In genomic region chr2:26529221-26529805, GRCm38 (mm10) we compare ENCODE assay signal across 42 mouse cellular contexts. TPM values are rescaled to one million over a fixed set of nuclear protein-coding genes. Genes with fewer than 3 reads are reported as not detected.
DNase-seq lines count a peak whose midpoint lies in the region; ATAC-seq and TF ChIP-seq lines count a peak whose summit lies in the region.
"Had no signal": no experiment of that assay in that cellular context is flagged by ENCODE, and none has a peak within 500 bp of the region (broad histone marks: within the 10 kb centered on the region; RNA-seq: fewer than 3 reads in every experiment).

No protein-coding gene starts in this region.

- 0 out of 2 replicates have a peak overlapping the region, but pooled peaks have one; percentile 28 for H3K27ac ChIP-seq in lung, embryonic 14.5 days (ENCODE audit: low read depth)
- 0 out of 2 replicates have a peak overlapping the region, but pooled peaks have one; percentile 2 for H3K27ac ChIP-seq in embryonic facial prominence, embryonic 10.5 days (replicated peaks)
- no peak overlapping the region for H3K27ac ChIP-seq in gastrocnemius, adult 2 months
- H3K27ac ChIP-seq: embryonic facial prominence, embryonic 12.5 days; heart, embryonic 15.5 days; hindbrain, embryonic 14.5 days; kidney, embryonic 15.5 days; liver, embryonic 12.5 days; macrophage; neural tube, embryonic 15.5 days had no signal

- peaks cover 26% of the 10 kb centered on the region for H3K4me1 ChIP-seq in lung, embryonic 14.5 days (ENCODE audit: insufficient read depth)
- peaks cover 12% of the 10 kb centered on the region for H3K4me1 ChIP-seq in lung, adult 2 months (ENCODE audit: control insufficient read depth, insufficient read depth, low read length)
- H3K4me1 ChIP-seq in embryonic facial prominence, embryonic 10.5 days: peaks cover 61% of the 10 kb centered on the region

- no peak overlapping the region for H3K9ac ChIP-seq in lung, embryonic 14.5 days
- H3K9ac ChIP-seq: embryonic facial prominence, embryonic 12.5 days; heart, embryonic 15.5 days; hindbrain, embryonic 14.5 days; kidney, embryonic 15.5 days; liver, embryonic 12.5 days; liver, postnatal 0 days; neural tube, embryonic 15.5 days had no signal

- H3K4me3 ChIP-seq in lung, embryonic 14.5 days (ENCODE audit: low read depth, low read length): no peak overlapping the region
- H3K4me3 ChIP-seq in lung, adult 2 months (replicated peaks; ENCODE audit: extremely low read depth, low read depth, low read length): no peak overlapping the region
- H3K4me3 ChIP-seq in embryonic facial prominence, embryonic 10.5 days: no peak overlapping the region
- no peak overlapping the region for H3K4me3 ChIP-seq in gastrocnemius, adult 2 months
- H3K4me3 ChIP-seq: embryonic facial prominence, embryonic 12.5 days; heart, embryonic 15.5 days; kidney, embryonic 15.5 days; liver, embryonic 12.5 days; neural tube, embryonic 15.5 days had no signal

- H3K36me3 ChIP-seq in lung, embryonic 14.5 days (ENCODE audit: insufficient read depth): no peaks in the 10 kb centered on the region
- no peaks in the 10 kb centered on the region for H3K36me3 ChIP-seq in embryonic facial prominence, embryonic 10.5 days (replicated peaks)
- H3K36me3 ChIP-seq: embryonic facial prominence, embryonic 12.5 days; heart, embryonic 15.5 days; kidney, embryonic 15.5 days; liver, embryonic 12.5 days; neural tube, embryonic 15.5 days had no signal

- no peak for ATAC-seq in lung, embryonic 14.5 days (ENCODE audit: insufficient read depth)
- ATAC-seq: forebrain, embryonic 14.5 days; inflammation-experienced regulatory T-cells, adult 6 months; liver, embryonic 12.5 days; liver, postnatal 0 days had no signal

- DNase-seq in heart, adult 11 months: peak; percentile 85
- no peak for DNase-seq in heart, postnatal 25 days (ENCODE audit: low spot score)
- DNase-seq in lung, embryonic 14.5 days: no peak
- DNase-seq in lung, adult 2 months: no peak
- peak; percentile 37 for DNase-seq in 3T3-L1 (ENCODE audit: low read depth, low spot score)
- DNase-seq in embryonic facial prominence, embryonic 10.5 days (ENCODE audit: low spot score): no peak
- no peak for DNase-seq in gastrocnemius, adult 2 months
- DNase-seq: adrenal gland, postnatal 36 days; cerebellum, adult 18-20 months; cerebellum, postnatal 14 days; gastrocnemius, postnatal 36 days; heart, postnatal 4 days; kidney, adult 18-20 months; kidney, postnatal 4 days; liver, postnatal 0 days; lung, postnatal 10 days; midbrain, embryonic 14.5 days; retina, postnatal 1 day; right cerebral cortex, postnatal 14 days; thymus, adult 18-20 months had no signal

- intact Hi-C loops in heart, postnatal 25 days (cut with DNase I): no loop called here
- intact Hi-C loops in gastrocnemius, adult 2 months (cut with DNase I): no loop called here

- TF ChIP-seq POLR2A in lung, adult 2 months (IDR thresholded peaks at IDR 0.05; ENCODE audit: borderline replicate concordance, extremely low read depth, low read depth, low read length): no peak

- H3K4me2 ChIP-seq in lung, embryonic 14.5 days: no peak overlapping the region
- H3K4me2 ChIP-seq: embryonic facial prominence, embryonic 12.5 days; heart, embryonic 15.5 days; hindbrain, embryonic 14.5 days; kidney, embryonic 15.5 days; liver, embryonic 12.5 days; neural tube, embryonic 15.5 days had no signal

- TF ChIP-seq CTCF in lung, embryonic 14.5 days (IDR thresholded peaks at IDR 0.05; ENCODE audit: low read depth): no peak
- TF ChIP-seq CTCF in lung, adult 2 months (IDR thresholded peaks at IDR 0.05; ENCODE audit: insufficient read depth, low read length): no peak
- no peak for TF ChIP-seq CTCF in gastrocnemius, adult 2 months (IDR thresholded peaks at IDR 0.05)

- WGBS in lung, embryonic 14.5 days: 43% methylated on average over 4 of the region's 4 CpGs
- 52% methylated on average over 4 of the region's 4 CpGs for WGBS in lung, adult 2 months
- 75% methylated on average over 4 of the region's 4 CpGs for WGBS in embryonic facial prominence, embryonic 10.5 days

- H3K27me3 ChIP-seq in lung, embryonic 14.5 days (ENCODE audit: insufficient read depth, low read length): no peaks in the 10 kb centered on the region
- 0 out of 2 replicates have a peak, but pooled peaks cover 8% of the 10 kb centered on the region for H3K27me3 ChIP-seq in embryonic facial prominence, embryonic 10.5 days (replicated peaks; ENCODE audit: low read depth, poor library complexity, severe bottlenecking)
- H3K27me3 ChIP-seq: embryonic facial prominence, embryonic 12.5 days; heart, embryonic 15.5 days; kidney, embryonic 15.5 days; liver, embryonic 12.5 days; neural tube, embryonic 15.5 days had no signal

- H3K9me3 ChIP-seq in lung, embryonic 14.5 days (ENCODE audit: low read depth, low read length): no peaks in the 10 kb centered on the region
- no peaks in the 10 kb centered on the region for H3K9me3 ChIP-seq in embryonic facial prominence, embryonic 10.5 days
- H3K9me3 ChIP-seq: embryonic facial prominence, embryonic 12.5 days; heart, embryonic 15.5 days; kidney, embryonic 15.5 days; liver, embryonic 12.5 days; neural tube, embryonic 15.5 days had no signal

RNA-seq across cellular contexts. Expression of gene Notch1, which starts 12.8 kb away (rescaled TPM):
- total RNA-seq in heart, postnatal 25 days (2021): 10 to 100 TPM; 27.5 to 32.3 TPM
- 37.7 and 44.0 TPM in 2 replicates for polyA plus RNA-seq in lung, embryonic 14.5 days (2014; fragmentation: Nextera tagmentation; extraction: Ambion mirVana)
- polyA plus RNA-seq in lung, adult 2 months (2012; rRNA removed): 108 and 124 TPM in 2 replicates
- polyA plus RNA-seq in embryonic facial prominence, embryonic 10.5 days (2016; fragmentation: Nextera tagmentation; extraction: Ambion mirVana): 17.1 and 20.3 TPM in 2 replicates
- 10 to 100 TPM in 1 of 2 experiments, 1 to 10 TPM in 1; 6.9 to 11.9 TPM for total RNA-seq in gastrocnemius, adult 2 months (2021)
- total RNA-seq: MEL had no signal

RNA-seq across cellular contexts. Expression of gene Egfl7, which starts 50.5 kb away (rescaled TPM):
- 100 to 1,000 TPM; 149 to 179 TPM for total RNA-seq in heart, postnatal 25 days (2021)
- 269 and 311 TPM in 2 replicates for polyA plus RNA-seq in lung, embryonic 14.5 days (2014; fragmentation: Nextera tagmentation; extraction: Ambion mirVana)
- polyA plus RNA-seq in lung, adult 2 months (2012; rRNA removed): 1,942 and 2,032 TPM in 2 replicates
- 93.2 and 96.6 TPM in 2 replicates for polyA plus RNA-seq in embryonic facial prominence, embryonic 10.5 days (2016; fragmentation: Nextera tagmentation; extraction: Ambion mirVana)
- total RNA-seq in gastrocnemius, adult 2 months (2021): 10 to 100 TPM; 34.4 to 53.7 TPM

RNA-seq across cellular contexts. Expression of gene Gm20532, which starts 57.1 kb away (rescaled TPM):
- total RNA-seq in heart, postnatal 25 days (2021): not detected
- polyA plus RNA-seq in lung, embryonic 14.5 days (2014; fragmentation: Nextera tagmentation; extraction: Ambion mirVana): not detected in 2 replicates
- polyA plus RNA-seq in lung, adult 2 months (2012; rRNA removed): not detected in 2 replicates
- polyA plus RNA-seq in embryonic facial prominence, embryonic 10.5 days (2016; fragmentation: Nextera tagmentation; extraction: Ambion mirVana): not detected in 2 replicates
- total RNA-seq in gastrocnemius, adult 2 months (2021): not detected
- total RNA-seq: adrenal gland, adult 18-20 months; adrenal gland, postnatal 36 days; gastrocnemius, adult 18-20 months; gastrocnemius, postnatal 36 days; heart, postnatal 4 days; layer of hippocampus, adult 8-10 months; layer of hippocampus, postnatal 25 days; left cerebral cortex, adult 8-10 months; left cerebral cortex, postnatal 36 days; megakaryocyte-erythroid progenitor cell, adult 5-6 weeks had no signal
- polyA plus RNA-seq: brain, embryonic 14.5 days; embryonic facial prominence, embryonic 12.5 days; forebrain, embryonic 14.5 days; heart, embryonic 15.5 days; hindbrain, embryonic 14.5 days; inflammation-experienced regulatory T-cells, adult 6 months; kidney, embryonic 15.5 days; limb, embryonic 14.5 days; liver, embryonic 12.5 days; liver, postnatal 0 days; midbrain, embryonic 14.5 days; neural tube, embryonic 15.5 days; small intestine, adult 2 months; stomach, embryonic 14.5 days; urinary bladder, adult 2 months had no signal

Comparison
In these comparisons a context has a peak if more than half of its experiments do, and no peak if none do; other contexts are left out.
1. DNase-seq: peak in heart, adult 11 months (single experiment) and 3T3-L1 (single experiment); none in heart, postnatal 25 days (single experiment), lung, embryonic 14.5 days (single experiment), lung, adult 2 months (single experiment), embryonic facial prominence, embryonic 10.5 days (single experiment) and gastrocnemius, adult 2 months (single experiment).